Mouse (Mus musculus) intestine, embryonic 16.5 days (tissue): ENCODE results near the gene Gm6020. TPM values are rescaled to one million over a fixed set of nuclear protein-coding genes. Genes with fewer than 3 reads are reported as not detected.
"Not testable (repeated sequence)": the region's sequence is repeated elsewhere in the genome, so short reads cannot be mapped to it uniquely, and the experiment has no call there.

Experiments
- ATAC-seq: fragments of 200-750 bp; cut with Nextera tagmentation; 2 replicates; pipeline ENCODE4 v1.8.0; 2017; ENCODE audit warnings: moderate TSS enrichment, moderate library complexity
- H3K27ac ChIP-seq: fragments of 300-500 bp; sonication (generic); 2 replicates; pipeline ENCODE4 v1.5.1; 2014; ENCODE audit warnings: mild to moderate bottlenecking, low read length
- H3K27me3 ChIP-seq: fragments of 300-500 bp; sonication (generic); replicated peaks from 2 replicates; pipeline ENCODE4 v1.6.1; 2014; ENCODE audit warnings: low read length, control low read depth, mixed read lengths; ENCODE audit not compliant: control insufficient read depth, insufficient read depth
- H3K36me3 ChIP-seq: fragments of 300-500 bp; sonication (generic); 2 replicates; pipeline ENCODE4 v1.6.1; 2014; ENCODE audit warnings: low read length, control low read depth; ENCODE audit not compliant: control insufficient read depth, insufficient read depth
- H3K4me1 ChIP-seq: fragments of 300-500 bp; sonication (generic); 2 replicates; pipeline ENCODE4 v1.6.1; 2014; ENCODE audit warnings: low read length, control low read depth, mixed read lengths; ENCODE audit not compliant: control insufficient read depth, insufficient read depth
- H3K4me2 ChIP-seq: fragments of 300-500 bp; sonication (generic); 2 replicates; pipeline ENCODE4 v1.6.1; 2014; ENCODE audit warnings: low read depth, low read length, control low read depth
- H3K4me3 ChIP-seq: fragments of 300-500 bp; sonication (generic); 2 replicates; pipeline ENCODE4 v1.5.1; 2014; ENCODE audit warnings: mild to moderate bottlenecking, low read length
- H3K9ac ChIP-seq: fragments of 300-500 bp; sonication (generic); 2 replicates; pipeline ENCODE4 v1.6.1; 2014; ENCODE audit warnings: low read depth, low read length
- H3K9me3 ChIP-seq: fragments of 300-500 bp; sonication (generic); 2 replicates; pipeline ENCODE4 v1.6.1; 2016; ENCODE audit warnings: low read length, control low read depth; ENCODE audit not compliant: control insufficient read depth
- WGBS: fragments of 180-500 bp; shearing (Covaris S2); extraction: QIAGEN DNeasy Blood & Tissue Kit; methylation state at CpG from one replicate; pipeline ENCODE4 v1.1.7; 2014; 5-methylcytosine and 5-hydroxymethylcytosine counted together
- polyA plus RNA-seq: library from polyadenylated mRNA; unstranded; fragments of >200 nt; fragmentation: Nextera tagmentation; extraction: Ambion mirVana; gene quantifications from 2 replicates; pipeline ENCODE4 v1.2.1, GENCODE M21; 2015

The Gm6020 gene
- not detected in 2 replicates for polyA plus RNA-seq

GRCm38 (mm10) chr19:61183590-61183989, at the start of gene Gm6020:
Gm6020 (plus strand) TSS chr19:61183890.
- not testable (repeated sequence) for H3K9ac ChIP-seq, H3K4me1 ChIP-seq, H3K4me3 ChIP-seq, ATAC-seq, H3K9me3 ChIP-seq, H3K36me3 ChIP-seq, H3K4me2 ChIP-seq, H3K27ac ChIP-seq, H3K27me3 ChIP-seq
- WGBS, result 85% methylated on average over 2 of the region's 2 CpGs

GRCm38 (mm10) chr19:61138655-61139054, 45.0 kb upstream of the Gm6020 start:
- H3K9me3 ChIP-seq, result no peaks in the 10 kb centered on the region
- H3K36me3 ChIP-seq, result no peaks in the 10 kb centered on the region
- H3K27me3 ChIP-seq, result no peaks in the 10 kb centered on the region
- no peak overlapping the region for H3K4me3 ChIP-seq
- no peak overlapping the region for H3K27ac ChIP-seq
- peaks cover 6% of the 10 kb centered on the region for H3K4me1 ChIP-seq
- no peak overlapping the region for H3K4me2 ChIP-seq
- H3K9ac ChIP-seq, result no peak overlapping the region
- ATAC-seq, result no peak

GRCm38 (mm10) chr19:61140342-61141206, 43.1 kb upstream of the Gm6020 start, which contains the start of gene Zfp950:
Zfp950 (minus strand) TSS chr19:61140840.
- Histone ChIP-seq H3K27ac (peak within 1 kb of the TSS; percentile 76), H3K9ac (peak within 1 kb of the TSS; percentile 87), H3K27me3 (no peaks in the 10 kb centered on the region), H3K9me3 (no peaks in the 10 kb centered on the region), H3K4me2 (peak within 1 kb of the TSS; percentile 61), H3K4me3 (peak within 1 kb of the TSS; percentile 88), H3K36me3 (no peaks in the 10 kb centered on the region), H3K4me1 (peaks cover 6% of the 10 kb centered on the region)
- WGBS, result under 1% methylated on average over 18 of the region's 18 CpGs
- ATAC-seq, result peak; percentile 100

GRCm38 (mm10) chr19:61141299-61141698, 42.4 kb upstream of the Gm6020 start:
- no peaks in the 10 kb centered on the region for H3K27me3 ChIP-seq
- 22% methylated on average over 4 of the region's 4 CpGs for WGBS
- H3K4me1 ChIP-seq, result peaks cover 6% of the 10 kb centered on the region
- no peaks in the 10 kb centered on the region for H3K36me3 ChIP-seq
- H3K9ac ChIP-seq, result peak overlapping the region; percentile 60
- ATAC-seq, result peak; percentile 6; the same call in 1 of the 2 replicates
- H3K4me3 ChIP-seq, result peak overlapping the region; percentile 88
- H3K4me2 ChIP-seq, result peak overlapping the region; percentile 60
- H3K27ac ChIP-seq, result peak overlapping the region; percentile 66
- no peaks in the 10 kb centered on the region for H3K9me3 ChIP-seq

- Histone ChIP-seq H3K9ac (peak overlapping the region; percentile 66), H3K27me3 (no peaks in the 10 kb centered on the region), H3K4me3 (peak overlapping the region; percentile 44), H3K4me2 (peak overlapping the region; percentile 78), H3K36me3 (no peaks in the 10 kb centered on the region), H3K27ac (peak overlapping the region; percentile 68), H3K9me3 (no peaks in the 10 kb centered on the region), H3K4me1 (no peaks in the 10 kb centered on the region; the same call in 1 of the 2 replicates)
- peak; percentile 97 for ATAC-seq
- 8% methylated on average over 8 of the region's 8 CpGs for WGBS
These were observed 32.4 kb upstream of the Gm6020 start for GRCm38 (mm10) chr19:61151372-61151700.

GRCm38 (mm10) chr19:61151701-61152420, 31.8 kb upstream of the Gm6020 start:
- H3K9ac ChIP-seq, result peak overlapping the region; percentile 66
- H3K36me3 ChIP-seq, result no peaks in the 10 kb centered on the region
- 5% methylated on average over 27 of the region's 27 CpGs for WGBS
- H3K9me3 ChIP-seq, result no peaks in the 10 kb centered on the region
- H3K27ac ChIP-seq, result peak overlapping the region; percentile 68
- no peaks in the 10 kb centered on the region for H3K27me3 ChIP-seq
- H3K4me2 ChIP-seq, result peak overlapping the region; percentile 78
- H3K4me1 ChIP-seq, result no peaks in the 10 kb centered on the region; the same call in 1 of the 2 replicates
- ATAC-seq, result peak; percentile 88
- peak overlapping the region; percentile 44 for H3K4me3 ChIP-seq

GRCm38 (mm10) chr19:61175756-61176324, 7.8 kb upstream of the Gm6020 start, which contains the start of gene Gm7102:
Gm7102 (minus strand) TSS chr19:61176309.
- Histone ChIP-seq H3K27me3 (no peaks in the 10 kb centered on the region), H3K9me3 (no peaks in the 10 kb centered on the region), H3K4me2 (peak within 1 kb of the TSS; percentile 52), H3K9ac (peak within 1 kb of the TSS; percentile 65), H3K4me3 (peak within 1 kb of the TSS; percentile 42), H3K4me1 (no peaks in the 10 kb centered on the region), H3K27ac (no peak within 1 kb of the TSS), H3K36me3 (no peaks in the 10 kb centered on the region)
- WGBS, result 25% methylated on average over 39 of the region's 39 CpGs
- ATAC-seq, result 0 out of 2 replicates have a peak, but pooled peaks have one; percentile 40

GRCm38 (mm10) chr19:61199316-61199715, 15.6 kb downstream of the Gm6020 start:
- whole genome bisulfite sequencing, result 14% methylated on average over 13 of the region's 13 CpGs
- Histone ChIP-seq H3K36me3 (no peaks in the 10 kb centered on the region), H3K4me1 (no peaks in the 10 kb centered on the region), H3K9me3 (no peaks in the 10 kb centered on the region), H3K4me2 (no peak overlapping the region), H3K9ac (no peak overlapping the region), H3K27ac (no peak overlapping the region), H3K27me3 (no peaks in the 10 kb centered on the region), H3K4me3 (no peak overlapping the region)
- ATAC-seq, result no peak

GRCm38 (mm10) chr19:61199836-61200235, 16.1 kb downstream of the Gm6020 start:
- ATAC-seq, result no peak
- WGBS, result 17% methylated on average over 10 of the region's 10 CpGs
- Histone ChIP-seq H3K4me2 (no peak overlapping the region), H3K4me3 (no peak overlapping the region), H3K27ac (no peak overlapping the region), H3K27me3 (no peaks in the 10 kb centered on the region), H3K9ac (no peak overlapping the region), H3K9me3 (no peaks in the 10 kb centered on the region), H3K4me1 (no peaks in the 10 kb centered on the region), H3K36me3 (no peaks in the 10 kb centered on the region)
